Mouse (Mus musculus) cerebellum, adult 11 months (tissue): ENCODE results near the gene Nhsl2.

ENCODE experiments used
- DNase-seq: peaks from one replicate; pipeline ENCODE4 v3.0.0; 2022

The Nhsl2 gene

DNA sequence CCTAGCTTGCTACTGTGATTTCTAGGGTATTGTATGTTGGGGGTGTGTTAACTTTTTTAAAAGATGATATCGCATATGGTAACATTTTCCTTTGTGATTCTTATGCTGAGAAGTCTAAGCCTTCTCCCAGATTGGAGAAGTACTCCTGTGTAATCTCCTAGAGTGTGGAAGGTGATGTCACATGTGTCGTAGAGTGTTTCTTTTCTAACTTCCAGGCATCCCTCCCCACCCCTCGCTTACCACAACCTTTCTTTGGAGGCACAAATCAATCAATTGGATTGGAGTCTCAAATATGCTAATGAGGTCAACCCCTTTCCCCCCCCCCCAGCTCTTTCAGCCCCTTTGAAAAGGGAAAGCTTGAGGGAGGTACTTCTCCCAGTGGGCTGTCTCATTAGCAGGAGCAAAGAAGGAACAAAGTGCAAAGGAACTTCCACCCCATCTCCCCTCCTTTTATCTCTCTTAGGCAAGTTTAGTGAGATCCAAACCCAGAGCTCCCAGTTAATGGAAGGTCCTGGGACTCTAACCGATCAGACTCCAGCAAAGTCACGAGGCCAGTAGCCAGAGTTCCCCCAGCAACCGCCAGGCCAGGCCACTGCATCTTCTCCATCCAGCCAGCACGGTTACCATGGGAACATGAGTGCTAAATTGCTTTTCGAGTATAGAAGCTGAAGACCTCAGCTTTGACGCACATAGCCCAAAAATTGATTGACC, 137.6 kb downstream of the Nhsl2 start:
- no peak for DNase-seq

DNA sequence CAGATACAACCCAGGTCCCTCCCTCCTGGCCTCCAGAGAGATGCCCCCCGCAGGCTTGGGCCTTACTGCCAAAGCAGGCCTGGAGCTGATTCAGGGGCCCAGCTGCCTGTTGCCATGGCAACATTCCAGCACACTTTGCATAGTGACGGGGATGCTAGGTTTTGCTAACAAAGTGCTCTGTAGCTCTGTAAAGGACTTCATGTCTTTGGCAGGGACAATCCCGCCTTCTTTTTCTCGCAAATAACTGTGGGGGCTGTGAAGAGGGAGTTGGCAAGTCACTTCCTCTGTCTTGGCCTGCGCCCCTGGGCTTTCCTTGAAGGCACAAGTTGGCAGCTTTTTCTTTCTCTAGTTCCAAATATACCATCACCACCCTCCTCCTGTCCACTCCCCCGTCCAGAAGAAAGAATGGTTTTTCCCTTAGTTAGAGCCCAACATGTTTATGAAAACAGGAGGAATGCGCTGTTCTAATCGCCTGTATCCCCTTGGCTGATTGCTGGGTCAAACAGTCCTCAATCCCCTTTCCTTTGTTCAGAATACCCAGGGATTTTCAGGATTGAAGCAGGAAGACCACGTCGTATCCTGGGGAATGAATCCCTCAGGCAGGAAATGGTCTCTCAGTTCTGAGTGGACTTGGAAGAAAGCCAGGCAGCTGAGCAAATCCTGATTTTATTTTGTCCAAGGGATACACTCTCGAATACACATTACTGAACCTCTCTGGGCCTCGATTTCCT, 144.8 kb downstream of the Nhsl2 start:
- DNase-seq, result peak; percentile 31

DNA sequence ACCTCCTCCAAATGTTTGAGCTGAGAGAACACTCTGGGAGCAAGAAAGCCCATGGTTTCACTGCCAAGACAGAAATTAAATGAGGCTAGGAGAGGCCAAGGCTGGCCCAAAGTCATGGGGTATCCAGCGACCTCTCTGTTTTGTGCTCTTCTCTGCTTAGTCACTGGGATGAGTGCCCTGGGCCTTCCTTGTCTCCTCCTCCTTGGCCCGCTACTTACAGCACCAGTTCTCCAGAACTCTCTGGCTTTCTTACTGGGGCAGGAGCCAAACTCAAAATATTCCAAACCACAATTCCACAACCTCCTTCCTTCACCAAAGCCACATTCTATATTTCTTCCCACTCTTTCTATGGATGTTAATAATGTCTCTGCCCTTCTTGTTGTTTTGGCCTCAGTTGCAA, 147.5 kb downstream of the Nhsl2 start:
- DNase-seq, result no peak

DNA sequence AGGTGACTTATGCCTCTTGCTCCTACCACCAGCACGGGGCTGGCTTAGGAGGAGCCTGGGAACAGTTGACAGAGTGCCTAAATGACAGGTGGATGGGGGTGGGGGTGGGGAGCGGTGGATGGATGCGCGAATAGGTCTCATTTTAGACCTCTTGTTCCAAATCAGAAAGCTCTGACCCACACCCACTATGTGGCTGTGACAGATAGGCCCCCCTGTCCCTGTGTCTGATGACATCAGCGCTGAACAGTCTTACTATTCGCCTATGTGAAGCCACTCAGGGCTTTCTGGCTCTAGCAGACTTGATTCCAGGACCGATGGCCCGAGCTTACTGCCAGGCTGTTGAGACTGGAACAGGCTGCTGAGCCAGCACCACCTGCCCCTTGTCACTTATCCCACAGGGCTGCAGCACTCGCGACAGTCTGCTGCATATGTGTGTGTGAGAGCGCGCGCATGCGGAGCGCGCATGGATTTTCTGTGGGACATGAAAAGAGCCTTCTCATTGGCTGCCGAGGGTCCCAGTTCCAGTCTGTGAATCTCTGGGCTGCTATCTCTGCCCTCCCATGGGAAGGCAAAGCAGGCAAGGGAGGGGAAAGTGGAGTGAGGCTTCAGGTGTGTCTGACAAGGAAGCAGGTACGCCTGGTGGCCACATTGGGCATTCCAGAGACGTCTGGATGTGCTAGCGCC, 154.6 kb downstream of the Nhsl2 start:
- DNase-seq, result peak; percentile 64

DNA sequence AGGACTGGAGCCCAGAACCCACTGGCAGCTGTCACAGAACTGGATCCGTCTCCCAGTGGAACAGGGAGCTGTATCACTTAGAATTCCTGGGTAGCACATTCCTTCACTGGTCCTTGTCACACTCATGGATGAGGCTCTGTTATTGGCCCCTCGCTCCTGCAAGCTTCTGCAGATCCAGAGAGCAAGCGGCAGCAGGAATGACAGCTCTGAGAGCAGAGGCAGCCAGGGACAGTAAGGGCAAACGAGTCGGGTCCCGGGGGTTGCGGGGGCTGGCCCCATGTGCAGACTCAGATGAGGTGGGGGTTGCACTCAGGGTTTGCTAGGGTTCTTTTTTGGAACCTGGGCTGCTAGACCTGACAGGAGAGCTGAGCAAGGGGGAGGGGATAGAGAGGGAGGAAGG, 155.2 kb downstream of the Nhsl2 start:
- no peak for DNase-seq

DNA sequence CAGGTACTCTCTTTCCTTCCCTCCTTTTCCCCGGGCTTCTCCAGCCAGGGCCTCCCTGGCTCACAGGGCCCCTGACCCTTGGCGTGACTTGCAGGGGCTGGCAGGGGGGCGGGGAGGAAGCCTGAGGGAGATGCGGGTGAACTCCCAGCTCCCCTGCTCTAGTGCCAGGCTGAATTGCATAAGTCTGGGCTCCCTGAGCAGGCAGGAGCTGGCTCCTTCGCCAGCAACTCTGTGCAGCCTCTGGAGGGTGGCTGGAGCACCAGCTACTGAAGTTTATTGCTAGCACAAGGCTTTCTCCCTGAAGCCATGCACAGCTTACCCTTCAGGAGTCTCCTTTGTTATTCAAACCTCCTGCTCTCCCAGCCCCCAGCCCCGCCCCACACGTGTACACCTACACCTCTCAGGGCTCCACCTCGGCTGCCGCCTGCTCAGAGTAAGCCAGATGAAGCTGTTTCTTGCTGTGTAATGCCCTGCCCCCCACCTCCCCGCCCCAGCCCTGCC, 156.0 kb downstream of the Nhsl2 start:
- no peak for DNase-seq

DNA sequence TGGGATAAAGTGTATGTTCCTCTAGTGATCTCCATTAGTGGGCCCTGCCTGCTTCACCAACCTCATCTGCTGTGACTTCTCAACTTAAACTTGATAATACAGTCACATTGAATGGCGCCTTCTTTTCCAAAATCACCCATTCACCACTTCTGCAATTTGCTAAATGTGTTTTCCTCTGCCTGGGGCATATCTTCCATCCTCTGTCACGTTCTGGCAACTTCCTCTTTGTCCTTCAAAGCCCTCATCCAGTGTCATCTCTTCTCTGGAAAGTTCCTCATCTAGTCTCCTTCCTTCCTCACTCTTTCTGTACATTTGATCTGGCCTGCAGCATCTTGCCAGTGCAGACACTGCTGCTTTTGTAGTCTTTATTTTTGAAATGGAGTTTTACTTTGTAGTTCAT, 158.8 kb downstream of the Nhsl2 start:
- DNase-seq, result no peak

DNA sequence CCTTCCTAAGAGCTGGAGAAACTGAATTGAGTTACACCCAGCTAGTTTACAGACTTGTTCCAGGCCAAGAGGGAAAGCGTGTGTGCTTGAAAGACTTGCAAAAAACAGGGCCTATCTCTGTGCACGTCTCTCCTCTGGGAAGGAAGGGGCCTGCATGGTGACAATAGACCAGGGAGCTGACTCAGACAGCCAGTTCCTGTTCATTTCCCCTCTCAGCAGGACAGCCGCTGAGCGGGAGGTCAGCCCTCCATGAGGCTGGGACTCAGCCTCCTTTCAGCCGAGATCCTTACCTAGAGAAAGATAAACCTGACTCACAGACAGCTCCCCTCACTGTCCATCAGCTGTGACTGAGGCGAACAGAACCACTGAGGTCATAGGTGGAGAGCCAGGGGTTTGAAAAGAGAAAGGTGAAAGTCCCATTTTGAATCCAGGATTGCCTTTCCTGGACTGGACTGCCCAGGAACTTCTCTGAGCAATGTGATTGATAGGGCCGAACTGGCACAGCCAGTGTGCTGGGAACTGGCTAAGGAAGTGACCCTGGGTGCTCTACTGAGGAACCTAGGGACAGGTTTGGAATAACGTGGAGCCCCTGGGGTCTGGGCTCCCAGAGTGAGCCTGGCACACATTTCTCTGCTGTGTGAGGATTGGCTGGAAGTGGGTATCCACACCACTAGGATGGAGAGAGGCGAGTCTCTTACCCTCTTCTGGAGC, 168.2 kb downstream of the Nhsl2 start:
- DNase-seq, result no peak

DNA sequence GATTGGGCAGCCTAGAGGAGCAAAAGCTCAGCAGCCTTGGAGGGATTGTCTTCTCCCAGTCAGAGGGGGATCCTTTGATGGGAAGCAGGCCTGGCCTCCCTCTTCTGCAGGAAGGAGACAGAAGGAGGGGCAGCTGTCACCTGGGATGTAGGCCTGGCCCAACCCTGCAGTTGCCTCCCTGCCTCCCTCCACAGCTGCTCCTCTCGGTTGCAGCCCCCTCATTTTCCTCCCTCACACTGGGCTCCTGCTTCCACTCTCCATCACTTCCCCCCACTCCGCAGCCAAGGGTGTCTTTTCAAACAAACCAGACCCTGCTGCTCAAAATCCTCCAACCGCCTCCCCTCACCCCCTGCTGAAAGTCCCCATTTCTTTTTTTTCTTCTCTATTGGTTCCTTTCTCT, 169.7 kb downstream of the Nhsl2 start:
- DNase-seq, result no peak

DNA sequence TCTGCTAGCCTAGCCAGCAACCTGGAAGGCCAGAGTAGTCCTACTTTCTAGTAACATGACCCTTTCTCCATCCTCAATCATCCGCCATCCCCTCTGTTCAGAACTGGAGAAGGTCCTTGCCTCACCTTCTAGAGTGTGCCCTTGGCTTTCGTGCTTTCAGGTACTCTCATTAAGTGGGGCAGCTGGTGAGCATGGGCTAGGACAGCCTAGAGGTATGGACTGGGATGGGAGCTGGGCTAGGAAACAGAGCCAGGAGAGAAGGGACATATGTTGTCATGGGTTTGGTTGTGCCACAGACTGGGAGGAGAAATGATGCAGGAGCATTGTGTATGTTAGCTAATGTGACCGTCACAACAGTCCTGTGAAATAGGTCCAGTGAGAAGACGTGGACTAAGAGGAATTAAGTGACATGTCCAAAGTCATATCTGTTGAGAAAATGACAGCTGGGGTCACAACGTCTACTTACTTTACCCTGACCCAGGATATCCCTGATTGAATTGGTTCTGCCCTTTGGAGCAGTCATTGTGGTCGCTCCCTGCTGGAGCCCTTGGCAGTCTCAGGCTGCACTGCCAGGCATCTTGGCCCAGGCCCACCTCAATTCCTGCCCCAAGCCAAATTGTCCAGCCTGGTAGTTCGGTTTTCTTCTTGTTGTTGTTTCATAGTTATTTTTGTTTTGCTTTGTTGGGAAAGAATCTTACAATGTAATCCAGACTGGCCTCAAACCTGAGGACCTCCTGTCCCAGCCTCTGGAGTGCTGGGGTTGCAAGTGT, 170.5 kb downstream of the Nhsl2 start:
- peak; percentile 26 for DNase-seq

DNA sequence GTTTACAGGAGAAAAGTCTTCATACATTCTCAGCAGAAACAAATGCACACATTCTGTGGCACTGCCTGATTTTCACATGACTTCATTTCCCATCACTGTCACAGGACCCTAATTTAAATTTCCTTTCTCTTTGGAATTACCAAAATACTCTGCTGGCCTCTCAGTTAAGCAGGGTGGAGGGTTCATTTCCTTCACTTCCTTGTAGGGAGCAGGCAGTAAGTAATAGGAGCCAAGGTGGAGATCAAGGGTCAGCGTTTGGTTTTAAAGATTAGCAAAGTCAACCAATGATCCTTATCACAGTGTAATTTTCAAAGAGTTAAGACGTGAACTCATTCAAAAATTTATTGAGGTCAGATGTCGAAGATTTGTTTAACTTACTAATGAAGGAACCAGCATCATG, 175.8 kb downstream of the Nhsl2 start:
- no peak for DNase-seq

DNA sequence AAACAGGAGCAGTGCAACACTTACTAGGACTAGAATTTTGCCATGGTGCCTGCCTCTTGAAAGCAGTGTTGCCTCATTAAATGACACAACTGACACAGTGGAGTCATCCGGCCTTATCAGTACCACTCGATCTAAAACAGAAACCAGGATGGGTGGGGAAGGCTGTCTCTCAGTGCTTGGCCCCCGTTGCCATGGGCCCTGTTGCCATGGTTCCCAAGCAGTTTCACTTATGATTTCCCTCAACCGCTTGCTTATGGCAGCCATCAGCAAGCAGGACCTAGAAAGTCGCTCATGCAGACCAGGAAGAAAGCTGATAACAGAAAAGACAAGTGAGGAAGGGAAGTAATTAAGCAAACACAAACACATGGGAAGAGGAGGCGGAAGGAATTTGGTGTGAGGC, 182.7 kb downstream of the Nhsl2 start:
- no peak for DNase-seq

DNA sequence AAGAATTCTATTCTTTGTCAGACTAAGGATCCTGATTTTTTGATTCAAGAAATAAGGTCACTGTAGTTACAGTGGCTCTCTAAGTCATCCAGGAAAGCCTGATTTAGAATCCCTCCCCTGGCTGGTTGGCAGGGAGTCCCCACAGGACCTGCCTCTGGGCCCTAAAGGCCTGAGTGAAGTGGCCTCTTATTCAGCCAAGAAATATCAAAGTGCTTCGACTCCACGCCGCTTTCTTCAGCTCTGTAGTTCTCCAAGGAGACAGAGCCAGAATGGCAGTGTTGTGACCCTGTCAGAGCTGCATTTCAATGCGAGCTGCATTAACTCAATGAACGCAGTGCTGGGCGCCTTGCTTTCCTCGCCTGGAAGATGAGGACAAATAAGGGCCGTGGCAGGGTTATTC, 183.2 kb downstream of the Nhsl2 start:
- no peak for DNase-seq

DNA sequence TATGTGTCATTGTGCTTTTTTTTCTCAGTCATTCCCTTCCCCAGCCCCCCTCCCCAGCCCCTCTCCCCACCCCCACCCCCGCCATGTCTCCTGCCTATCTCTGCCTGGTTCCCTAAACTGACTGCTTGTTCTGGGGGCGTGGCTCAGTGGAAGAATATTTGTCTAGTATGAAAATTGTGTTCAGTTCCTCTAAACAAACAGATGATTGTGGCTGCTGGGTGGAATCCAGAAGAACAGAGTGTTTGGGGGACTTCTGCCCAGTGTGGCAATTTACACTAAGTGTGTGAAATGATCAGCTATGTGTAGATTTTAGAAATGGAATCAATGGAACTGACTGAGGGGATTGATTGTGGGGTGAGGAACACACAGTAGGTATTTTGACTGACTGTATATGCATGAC, 184.4 kb downstream of the Nhsl2 start:
- DNase-seq, result no peak

DNA sequence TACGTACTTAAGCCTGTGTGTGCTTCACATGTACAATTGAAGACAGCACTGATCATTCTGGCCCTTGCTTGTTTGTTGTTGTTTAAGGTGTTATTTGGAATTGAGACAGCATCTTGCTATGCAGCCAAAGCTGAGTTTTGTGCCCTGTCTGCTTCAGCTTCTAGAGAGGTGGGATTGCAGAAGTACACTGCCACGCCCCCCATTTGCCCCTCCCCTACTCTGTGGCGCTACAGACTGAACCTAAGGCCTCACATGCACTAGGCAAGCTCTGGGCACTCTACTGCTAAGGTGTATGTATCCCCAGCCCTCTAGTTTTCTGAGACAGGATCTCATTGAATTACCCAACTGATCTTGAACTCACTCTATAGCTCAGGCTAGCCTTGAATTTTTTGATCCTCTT, 186.5 kb downstream of the Nhsl2 start:
- no peak for DNase-seq

DNA sequence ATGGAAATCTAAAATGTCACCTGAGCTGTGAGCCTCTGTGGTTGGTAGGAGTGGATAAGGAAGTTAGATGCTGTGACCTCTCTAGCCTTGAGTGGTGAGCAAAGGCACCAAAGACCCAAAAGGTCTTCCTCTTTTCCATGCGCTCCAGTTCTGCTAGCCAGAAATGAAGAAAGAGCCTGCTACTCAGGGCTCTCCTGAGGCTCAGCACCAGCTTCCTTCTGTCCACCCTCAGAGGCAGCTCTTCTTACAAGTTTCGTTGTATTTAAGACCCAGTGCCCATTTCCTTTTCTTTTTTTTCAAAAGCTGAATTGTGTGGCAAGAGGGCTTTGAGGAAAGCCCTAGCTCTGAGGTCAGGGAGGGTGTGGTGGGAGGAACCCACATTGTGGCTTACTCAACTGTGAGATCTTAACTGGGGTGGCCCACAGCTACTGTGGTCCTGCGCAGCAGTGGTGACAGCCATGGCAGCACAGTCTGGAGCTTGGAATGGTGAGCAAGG, 187.7 kb downstream of the Nhsl2 start:
- DNase-seq, result no peak

DNA sequence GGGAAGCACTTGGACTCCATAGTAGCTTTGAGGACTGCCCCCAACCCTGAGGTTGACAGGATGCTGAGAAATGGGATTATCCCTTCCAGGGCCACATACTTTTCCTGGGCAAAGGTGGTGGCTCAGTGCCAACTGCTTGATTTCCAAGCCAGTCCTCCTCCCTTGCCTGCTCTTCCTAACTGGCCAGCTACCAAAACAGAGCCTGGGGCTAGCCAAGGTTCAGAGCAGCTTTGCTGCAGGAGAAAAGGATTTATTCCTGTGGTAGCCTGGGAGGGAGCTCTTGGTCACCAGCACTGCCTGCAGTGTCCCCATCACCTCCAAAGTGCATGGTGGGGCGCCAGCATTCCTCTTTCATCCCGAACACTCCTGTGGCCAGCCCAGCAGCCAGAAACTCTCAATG, 188.3 kb downstream of the Nhsl2 start:
- peak; percentile 40 for DNase-seq

DNA sequence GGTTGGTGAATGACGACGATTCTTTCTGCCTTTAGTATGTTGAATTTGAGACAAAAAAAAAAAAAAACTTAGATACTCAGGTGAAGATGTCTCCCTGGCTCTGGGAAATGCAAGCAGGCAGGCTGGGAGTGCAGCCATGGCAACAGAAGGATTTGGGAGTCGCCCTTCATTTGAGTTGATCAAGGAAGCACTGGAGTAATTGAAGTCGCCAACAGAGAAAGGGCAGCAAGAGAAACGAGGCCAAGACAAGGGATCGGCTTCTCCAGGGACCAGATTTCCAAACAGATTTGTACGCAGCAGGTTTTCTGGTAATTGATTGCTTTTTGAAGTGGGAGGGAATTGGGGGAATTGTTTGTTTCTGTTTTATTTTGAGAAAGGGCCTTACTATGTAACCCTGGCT, 192.4 kb downstream of the Nhsl2 start:
- DNase-seq, result peak; percentile 12

DNA sequence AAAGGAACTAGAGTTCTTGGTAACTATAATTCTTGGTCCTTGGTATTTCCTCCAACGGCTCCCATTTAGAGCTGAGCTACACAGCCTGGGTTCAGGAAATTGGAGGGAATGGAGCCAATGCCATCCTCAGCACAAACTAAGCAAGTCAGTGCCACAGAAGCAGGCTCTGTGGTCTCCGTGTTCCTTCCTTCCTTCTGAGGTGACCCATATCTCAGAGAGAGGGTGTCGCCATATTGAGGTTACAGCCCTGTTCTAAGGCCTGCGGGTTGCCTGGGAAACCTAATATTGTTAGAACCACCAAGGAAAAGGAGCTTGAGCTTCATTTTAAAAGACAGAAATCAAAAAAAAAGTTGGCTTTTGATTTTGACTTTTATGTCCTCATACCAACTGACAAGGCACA, 193.2 kb downstream of the Nhsl2 start:
- no peak for DNase-seq

DNA sequence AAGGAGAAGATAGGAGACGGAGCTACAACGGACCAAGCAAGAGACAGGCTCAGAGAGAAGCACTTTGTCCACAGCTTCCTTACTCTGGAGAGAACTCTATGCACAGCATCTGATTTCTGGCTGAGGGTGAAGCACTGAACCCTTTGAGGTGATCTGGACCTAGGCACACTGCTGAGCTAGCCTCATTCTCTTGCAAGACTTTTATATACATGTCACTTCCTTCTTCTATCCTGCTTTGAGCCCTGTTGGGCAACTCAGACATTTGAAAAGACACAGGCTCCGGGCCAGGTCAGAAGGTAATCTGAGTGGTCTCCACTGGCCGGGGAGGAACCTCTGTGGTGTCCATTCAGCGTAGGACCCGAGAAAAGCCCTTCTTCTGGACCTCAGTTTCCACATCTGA, 201.4 kb downstream of the Nhsl2 start:
- no peak for DNase-seq

DNA sequence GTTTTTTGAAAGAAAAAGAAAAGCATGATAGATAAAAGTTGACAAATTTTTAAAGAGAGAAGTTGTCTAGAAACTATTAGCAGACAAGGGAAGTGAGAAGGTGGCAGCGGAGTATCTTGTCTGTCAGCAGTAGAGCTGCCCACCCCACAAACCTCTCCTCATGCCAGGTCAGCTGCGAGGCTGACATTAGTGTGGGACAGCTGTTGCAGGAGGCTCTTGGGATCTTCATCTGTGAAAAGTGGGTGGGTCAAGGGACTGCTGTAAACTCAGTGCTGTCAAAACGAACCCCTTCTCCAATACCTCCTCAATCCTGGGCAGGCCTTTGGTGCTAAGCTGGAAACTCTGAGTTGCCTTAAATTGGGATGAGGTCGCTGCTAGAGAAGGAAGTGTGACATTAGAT, 202.0 kb downstream of the Nhsl2 start:
- no peak for DNase-seq

DNA sequence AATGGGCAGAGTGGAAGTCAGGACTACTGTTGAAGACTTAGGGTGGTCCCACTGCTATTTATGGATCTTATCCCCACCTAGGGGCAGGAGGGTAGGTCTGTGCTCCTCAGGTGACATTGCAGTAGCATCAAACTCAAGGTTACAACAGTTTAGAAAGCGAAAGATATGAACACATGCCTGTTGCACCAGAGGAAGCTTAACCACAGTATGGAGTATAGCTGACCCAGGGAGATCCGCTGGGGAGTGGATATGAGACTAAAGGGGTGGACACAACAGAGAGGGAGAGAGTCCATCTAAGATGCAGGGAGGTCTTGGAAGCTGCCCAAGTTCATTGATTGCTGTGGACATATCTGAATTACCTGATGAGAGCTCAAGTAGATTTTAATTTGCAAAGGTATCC, 204.2 kb downstream of the Nhsl2 start:
- DNase-seq, result no peak
